Mouse (Mus musculus): ENCODE data around the gene Kcnq2. TPM values are rescaled to one million over a fixed set of nuclear protein-coding genes. Genes with fewer than 3 reads are reported as not detected.

The Kcnq2 gene
- polyA plus RNA-seq, 1 experiment from 2014 or later = 28.1 TPM

DNA sequence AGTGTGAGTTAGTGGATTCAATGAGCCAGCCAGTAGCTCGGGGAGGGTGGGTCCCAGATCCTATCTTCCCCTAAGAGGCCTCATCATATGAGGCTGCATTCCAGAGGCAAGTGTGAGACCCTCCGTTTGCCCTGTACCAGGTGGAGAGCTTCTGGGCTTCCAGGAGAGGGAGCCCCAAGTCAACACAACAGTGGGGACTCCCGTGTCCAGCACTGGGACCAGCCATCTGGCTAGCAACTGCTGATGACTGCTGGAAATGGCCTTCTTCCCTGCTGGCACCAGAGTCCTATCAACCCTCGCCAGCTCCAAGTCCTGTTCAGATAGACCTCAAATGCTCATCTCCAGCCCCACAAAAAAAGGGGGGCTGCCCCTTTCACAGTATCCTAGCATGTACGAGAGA lies 102.7 kb downstream of the Kcnq2 start:
- Histone ChIP-seq H3K27ac (no peak overlapping the region), H3K4me1 (no peaks in the 10 kb centered on the region), H3K27me3 (peaks cover 4% of the 10 kb centered on the region; the same call in 1 of the 2 replicates), H3K4me2 (no peak overlapping the region), H3K4me3 (no peak overlapping the region), H3K9ac (no peak overlapping the region), H3K9me3 (replicated peaks) (no peaks in the 10 kb centered on the region), H3K36me3 (ENCODE audit: poor library complexity, severe bottlenecking) (peaks cover 12% of the 10 kb centered on the region; the same call in 1 of the 2 replicates)
- WGBS = 53% methylated on average over 5 of the region's 5 CpGs
- 0 out of 2 replicates have a peak, but pooled peaks have one; percentile 10 for ATAC-seq

DNA sequence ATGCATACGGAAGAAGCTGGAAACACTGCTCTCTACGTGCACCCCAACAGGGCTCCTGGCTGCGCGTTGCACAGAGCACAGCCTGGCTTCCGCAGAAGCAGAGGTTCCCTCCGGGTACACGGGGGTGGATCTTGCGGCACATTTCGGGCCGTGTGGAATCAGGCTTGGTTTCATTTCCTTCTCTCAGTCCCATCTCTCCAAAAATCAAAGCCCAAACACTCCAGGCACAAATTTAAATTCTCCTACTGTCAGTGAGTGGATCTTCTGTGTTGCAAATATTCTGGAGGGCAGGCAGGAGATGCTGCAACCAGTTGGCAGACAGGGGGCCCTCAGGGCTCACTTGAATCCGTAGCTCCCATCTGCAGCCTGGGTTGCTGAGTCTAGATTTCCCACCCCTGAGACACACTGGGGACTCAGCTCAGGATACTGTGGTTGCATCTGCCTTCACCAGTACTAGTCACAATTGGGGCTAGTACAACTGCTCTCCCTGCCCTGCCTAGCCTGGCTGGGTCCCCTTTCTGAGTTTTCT lies 103.6 kb downstream of the Kcnq2 start:
- H3K9ac ChIP-seq = no peak overlapping the region
- H3K4me2 ChIP-seq = no peak overlapping the region
- ATAC-seq = no peak
- no peak overlapping the region for H3K4me3 ChIP-seq
- no peaks in the 10 kb centered on the region for H3K27me3 ChIP-seq
- peaks cover 12% of the 10 kb centered on the region; the same call in 1 of the 2 replicates for H3K36me3 ChIP-seq (ENCODE audit: poor library complexity, severe bottlenecking)
- no peaks in the 10 kb centered on the region for H3K4me1 ChIP-seq
- H3K27ac ChIP-seq = no peak overlapping the region
- 84% methylated on average over 11 of the region's 11 CpGs for WGBS
- no peaks in the 10 kb centered on the region for H3K9me3 ChIP-seq (replicated peaks)

Other genes starting within 250 kb of the Kcnq2 start
- gene Ythdf1, start 214.4 kb downstream of the Kcnq2 start, polyA plus RNA-seq (2015; fragmentation: Nextera tagmentation; extraction: Ambion mirVana) = 25.3 and 33.1 TPM in 2 replicates
- 0.14 and 0.25 TPM in 2 replicates for gene Birc7, start 206.3 kb downstream of the Kcnq2 start, polyA plus RNA-seq (2015; fragmentation: Nextera tagmentation; extraction: Ambion mirVana)
- gene Nkain4, start 180.6 kb downstream of the Kcnq2 start, polyA plus RNA-seq (2015; fragmentation: Nextera tagmentation; extraction: Ambion mirVana) = 53.3 and 53.8 TPM in 2 replicates
- gene Arfgap1, start 168.1 kb downstream of the Kcnq2 start, polyA plus RNA-seq (2015; fragmentation: Nextera tagmentation; extraction: Ambion mirVana) = 83.0 and 91.1 TPM in 2 replicates
- 0.21 and 0.28 TPM in 2 replicates for gene Col20a1, start 148.8 kb downstream of the Kcnq2 start, polyA plus RNA-seq (2015; fragmentation: Nextera tagmentation; extraction: Ambion mirVana)
- 13.0 and 13.4 TPM in 2 replicates for gene Chrna4, start 91.8 kb downstream of the Kcnq2 start, polyA plus RNA-seq (2015; fragmentation: Nextera tagmentation; extraction: Ambion mirVana)
- 1.7 and 1.9 TPM in 2 replicates for gene Eef1a2, start 21.7 kb upstream of the Kcnq2 start, polyA plus RNA-seq (2015; fragmentation: Nextera tagmentation; extraction: Ambion mirVana)
- gene Ppdpf, start 51.9 kb upstream of the Kcnq2 start, polyA plus RNA-seq (2015; fragmentation: Nextera tagmentation; extraction: Ambion mirVana) = 540 and 547 TPM in 2 replicates
- gene Ptk6, start 67.5 kb upstream of the Kcnq2 start, polyA plus RNA-seq (2015; fragmentation: Nextera tagmentation; extraction: Ambion mirVana) = not detected in 2 replicates
- 0.06 and 0.11 TPM in 2 replicates for gene Srms, start 77.9 kb upstream of the Kcnq2 start, polyA plus RNA-seq (2015; fragmentation: Nextera tagmentation; extraction: Ambion mirVana)
- gene Fndc11, start 84.7 kb upstream of the Kcnq2 start, polyA plus RNA-seq (2015; fragmentation: Nextera tagmentation; extraction: Ambion mirVana) = 0.15 and 0.23 TPM in 2 replicates
- 0.24 and 0.26 TPM in 2 replicates for gene Helz2, start 106.7 kb upstream of the Kcnq2 start, polyA plus RNA-seq (2015; fragmentation: Nextera tagmentation; extraction: Ambion mirVana)
- gene Gmeb2, start 152.7 kb upstream of the Kcnq2 start, polyA plus RNA-seq (2015; fragmentation: Nextera tagmentation; extraction: Ambion mirVana) = 19.5 and 20.5 TPM in 2 replicates
- 651 and 655 TPM in 2 replicates for gene Stmn3, start 179.2 kb upstream of the Kcnq2 start, polyA plus RNA-seq (2015; fragmentation: Nextera tagmentation; extraction: Ambion mirVana)
- 35.9 and 49.3 TPM in 2 replicates for gene Rtel1, start 184.4 kb upstream of the Kcnq2 start, polyA plus RNA-seq (2015; fragmentation: Nextera tagmentation; extraction: Ambion mirVana)
- gene Zgpat, start 229.6 kb upstream of the Kcnq2 start, polyA plus RNA-seq (2015; fragmentation: Nextera tagmentation; extraction: Ambion mirVana) = 54.6 and 58.5 TPM in 2 replicates
- gene Arfrp1, start 230.1 kb upstream of the Kcnq2 start, polyA plus RNA-seq (2015; fragmentation: Nextera tagmentation; extraction: Ambion mirVana) = 90.5 and 98.2 TPM in 2 replicates
- gene Lime1, start 244.8 kb upstream of the Kcnq2 start, polyA plus RNA-seq (2015; fragmentation: Nextera tagmentation; extraction: Ambion mirVana) = 33.1 and 37.1 TPM in 2 replicates

All from forebrain, embryonic 13.5 days (tissue).